Mouse (Mus musculus) kidney, adult 2 months (tissue): Measurements from ENCODE around the gene Ctnna3. TPM values are rescaled to one million over a fixed set of nuclear protein-coding genes. Genes with fewer than 3 reads are reported as not detected.

ENCODE experiments used
- DNase-seq: peaks from one replicate; pipeline ENCODE4 v3.0.0; 2021
- H3K27ac ChIP-seq: fragments of 200-500 bp; 2 replicates; pipeline ENCODE4 v1.5.1; 2012; ENCODE audit warnings: low read depth, low read length, control low read depth, inconsistent platforms; ENCODE audit not compliant: insufficient read depth
- H3K27me3 ChIP-seq: fragments of 200-500 bp; replicated peaks from 2 replicates; pipeline ENCODE4 v1.6.1; 2012; ENCODE audit warnings: mild to moderate bottlenecking, moderate library complexity, low read length, inconsistent platforms; ENCODE audit not compliant: control insufficient read depth, insufficient read depth
- H3K36me3 ChIP-seq: fragments of 200-500 bp; 2 replicates; pipeline ENCODE4 v1.6.1; 2012; ENCODE audit warnings: mild to moderate bottlenecking, moderate library complexity, low read length, inconsistent platforms; ENCODE audit not compliant: control insufficient read depth, insufficient read depth
- H3K4me1 ChIP-seq: fragments of 200-500 bp; 2 replicates; pipeline ENCODE4 v1.6.1; 2011; ENCODE audit warnings: low read length; ENCODE audit not compliant: control insufficient read depth, insufficient read depth
- H3K4me3 ChIP-seq: fragments of 200-500 bp; 2 replicates; pipeline ENCODE4 v1.5.1; 2011; ENCODE audit warnings: mild to moderate bottlenecking, low read depth, low read length, control low read depth; ENCODE audit not compliant: insufficient read depth
- CTCF ChIP-seq: fragments of 200-500 bp; conservative IDR thresholded peaks from 2 replicates; pipeline ENCODE4 v1.5.1; 2011; ENCODE audit warnings: low read depth, mild to moderate bottlenecking, control low read depth, low read length, moderate library complexity, mixed read lengths; ENCODE audit not compliant: insufficient read depth, insufficient read length
- POLR2A ChIP-seq: fragments of 200-500 bp; IDR thresholded peaks from one replicate; pipeline ENCODE4 v1.6.1; 2011; ENCODE audit warnings: low read depth, low read length, control low read depth
- WGBS: fragments of 180-500 bp; shearing (Covaris S2); methylation state at CpG from one replicate; pipeline ENCODE4 v1.1.7; 2018; 5-methylcytosine and 5-hydroxymethylcytosine counted together
- polyA plus RNA-seq: library from polyadenylated mRNA; depleted of rRNA; stranded (reverse); fragments of >200 nt; gene quantifications from 2 replicates; pipeline ENCODE4 v1.2.3, GENCODE M21; 2012

Gene Ctnna3
- polyA plus RNA-seq, 1 experiment = 0.09 TPM

GRCm38 (mm10) chr10:63692039-63692438 is 262.1 kb downstream of the Ctnna3 start:
- TF ChIP-seq CTCF (peak; percentile 43), POLR2A (no peak)
- no peaks in the 10 kb centered on the region for H3K4me1 ChIP-seq
- peak; percentile 5 for DNase-seq

GRCm38 (mm10) chr10:63710211-63710610 is 280.3 kb downstream of the Ctnna3 start:
- DNase-seq = no peak
- Histone ChIP-seq H3K4me3 (no peak overlapping the region), H3K27me3 (no peaks in the 10 kb centered on the region), H3K4me1 (no peaks in the 10 kb centered on the region), H3K36me3 (no peaks in the 10 kb centered on the region), H3K27ac (no peak overlapping the region)
- WGBS = 80% methylated on average over 6 of the region's 6 CpGs
- TF ChIP-seq CTCF (no peak), POLR2A (no peak)

More at GRCm38 (mm10) chr10:63692039-63692438, 262.1 kb downstream of the Ctnna3 start:
- no peaks in the 10 kb centered on the region for H3K27me3 ChIP-seq
- H3K27ac ChIP-seq = no peak overlapping the region
- WGBS = 52% methylated on average over 3 of the region's 3 CpGs
- H3K4me3 ChIP-seq = no peak overlapping the region
- H3K36me3 ChIP-seq = no peaks in the 10 kb centered on the region

- 24% methylated on average over 8 of the region's 8 CpGs for WGBS
- H3K27me3 ChIP-seq = no peaks in the 10 kb centered on the region
- no peaks in the 10 kb centered on the region for H3K36me3 ChIP-seq
- no peak overlapping the region for H3K27ac ChIP-seq
- DNase-seq = no peak
- H3K4me1 ChIP-seq = no peaks in the 10 kb centered on the region
- TF ChIP-seq POLR2A (no peak), CTCF (no peak)
- no peak overlapping the region for H3K4me3 ChIP-seq
Measured at GRCm38 (mm10) chr10:63712530-63712929, 282.6 kb downstream of the Ctnna3 start.

- TF ChIP-seq POLR2A = no peak
- no peak for TF ChIP-seq CTCF
- H3K36me3 ChIP-seq = no peaks in the 10 kb centered on the region
- no peak overlapping the region for H3K27ac ChIP-seq
- DNase-seq = no peak
- 75% methylated on average over 4 of the region's 4 CpGs for WGBS
- no peaks in the 10 kb centered on the region for H3K27me3 ChIP-seq
- H3K4me3 ChIP-seq = no peak overlapping the region
- H3K4me1 ChIP-seq = no peaks in the 10 kb centered on the region
Measured at GRCm38 (mm10) chr10:63714151-63714550, 284.3 kb downstream of the Ctnna3 start.

- DNase-seq = no peak
- 91% methylated on average over 10 of the region's 10 CpGs for WGBS
- Histone ChIP-seq H3K4me1 (no peaks in the 10 kb centered on the region), H3K27ac (no peak overlapping the region), H3K27me3 (no peaks in the 10 kb centered on the region), H3K4me3 (no peak overlapping the region), H3K36me3 (no peaks in the 10 kb centered on the region)
- no peak for TF ChIP-seq CTCF
- TF ChIP-seq POLR2A = no peak
Measured at GRCm38 (mm10) chr10:63768871-63769270, 339.0 kb downstream of the Ctnna3 start.

- no peaks in the 10 kb centered on the region for H3K27me3 ChIP-seq
- DNase-seq = no peak
- H3K4me1 ChIP-seq = no peaks in the 10 kb centered on the region
- H3K4me3 ChIP-seq = no peak overlapping the region
- WGBS = 84% methylated on average over 7 of the region's 7 CpGs
- no peak for TF ChIP-seq CTCF
- no peak for TF ChIP-seq POLR2A
- no peak overlapping the region for H3K27ac ChIP-seq
- H3K36me3 ChIP-seq = no peaks in the 10 kb centered on the region
Measured at GRCm38 (mm10) chr10:63771656-63772055, 341.8 kb downstream of the Ctnna3 start.

- WGBS = 71% methylated on average over 10 of the region's 10 CpGs
- no peaks in the 10 kb centered on the region for H3K27me3 ChIP-seq
- H3K36me3 ChIP-seq = no peaks in the 10 kb centered on the region
- no peak overlapping the region for H3K4me3 ChIP-seq
- no peak for DNase-seq
- no peaks in the 10 kb centered on the region for H3K4me1 ChIP-seq
- no peak overlapping the region for H3K27ac ChIP-seq
- TF ChIP-seq POLR2A (no peak), CTCF (no peak)
Measured at GRCm38 (mm10) chr10:63772074-63772473, 342.2 kb downstream of the Ctnna3 start.
